Mouse (Mus musculus): ENCODE data around the gene Arap1.

Arap1 gene

GRCm38 (mm10) chr7:101347767-101348270 lies at the start of gene Arap1:
Gene Arap1 (plus strand): TSS chr7:101348067.
- DNase-seq: peak; percentile 72

GRCm38 (mm10) chr7:101298375-101298774 lies 49.5 kb upstream of the Arap1 start:
- no peak for DNase-seq

GRCm38 (mm10) chr7:101301361-101301880 lies 46.4 kb upstream of the Arap1 start:
- DNase-seq: no peak

- peak; percentile 93 for DNase-seq
Measured at GRCm38 (mm10) chr7:101301881-101302456, 45.9 kb upstream of the Arap1 start, which contains the start of gene Atg16l2. Gene Atg16l2 (minus strand): TSS chr7:101302251.

- DNase-seq: no peak
Measured at GRCm38 (mm10) chr7:101302691-101303090, 45.2 kb upstream of the Arap1 start.

- DNase-seq: no peak
Measured at GRCm38 (mm10) chr7:101306841-101307240, 41.0 kb upstream of the Arap1 start.

GRCm38 (mm10) chr7:101309985-101310326 lies 37.9 kb upstream of the Arap1 start:
- no peak for DNase-seq

GRCm38 (mm10) chr7:101310327-101311028 lies 37.4 kb upstream of the Arap1 start:
- DNase-seq: peak; percentile 98

- DNase-seq: no peak
Measured at GRCm38 (mm10) chr7:101311061-101311460, 36.8 kb upstream of the Arap1 start.

- DNase-seq: no peak
Measured at GRCm38 (mm10) chr7:101313033-101313432, 34.8 kb upstream of the Arap1 start.

- DNase-seq: no peak
Measured at GRCm38 (mm10) chr7:101314396-101314795, 33.5 kb upstream of the Arap1 start.

GRCm38 (mm10) chr7:101315699-101316098 lies 32.2 kb upstream of the Arap1 start:
- DNase-seq: no peak

GRCm38 (mm10) chr7:101316591-101317001 lies 31.3 kb upstream of the Arap1 start:
- DNase-seq: peak; percentile 28

GRCm38 (mm10) chr7:101317014-101317413 lies 30.9 kb upstream of the Arap1 start, which contains the start of gene Stard10:
Gene Stard10 (plus strand): TSS chr7:101317086.
- no peak for DNase-seq

- no peak for DNase-seq
Measured at GRCm38 (mm10) chr7:101318848-101319247, 29.0 kb upstream of the Arap1 start.

- no peak for DNase-seq
Measured at GRCm38 (mm10) chr7:101319796-101320195, 28.1 kb upstream of the Arap1 start.

- peak; percentile 41 for DNase-seq
Measured at GRCm38 (mm10) chr7:101320399-101321217, 27.3 kb upstream of the Arap1 start.

GRCm38 (mm10) chr7:101321218-101321827 lies 26.5 kb upstream of the Arap1 start:
- peak; percentile 48 for DNase-seq

- no peak for DNase-seq
Measured at GRCm38 (mm10) chr7:101323141-101323594, 24.7 kb upstream of the Arap1 start.

GRCm38 (mm10) chr7:101324142-101324962 lies 23.5 kb upstream of the Arap1 start:
- no peak for DNase-seq

- DNase-seq: no peak
Measured at GRCm38 (mm10) chr7:101326006-101326405, 21.9 kb upstream of the Arap1 start.

GRCm38 (mm10) chr7:101327263-101327662 lies 20.6 kb upstream of the Arap1 start:
- DNase-seq: no peak
